Mouse (Mus musculus) Patski (cell line): ENCODE measurements around the gene Bmp5. TPM values are rescaled to one million over a fixed set of nuclear protein-coding genes. Genes with fewer than 3 reads are reported as not detected.
A peak's percentile ranks its signal among the peaks of the same experiment; 100 is the strongest.

Experiments used
- ATAC-seq: fragments of 100-300 bp; one replicate; pipeline ENCODE4 v1.8.0; 2021
- CTCF ChIA-PET: fragments of 350-600 bp; sonication (Branson Sonifier 250); formaldehyde crosslinking; loops from one replicate; lab custom pipeline; 2022; ENCODE audit warnings: inconsistent platforms; lab: Charles Lee
- POLR2A ChIA-PET: fragments of 350-600 bp; sonication (Branson Sonifier 250); formaldehyde crosslinking; loops from one replicate; lab custom pipeline; 2022; ENCODE audit warnings: antibody characterized with exemption, inconsistent platforms; lab: Charles Lee
- DNase-seq: peaks from one replicate; pipeline ENCODE4 v3.0.0-alpha.2; 2011; ENCODE audit warnings: low read depth, low spot score
- H3K27me3 ChIP-seq: fragments of 371-371 bp; one replicate; pipeline ENCODE4 v1.5.1; 2021
- CTCF ChIP-seq: fragments of 100-300 bp; IDR thresholded peaks from one replicate; pipeline ENCODE4 v1.5.1; 2021
- in situ Hi-C: fragments of 300-500 bp; cut with MboI; formaldehyde crosslinking; loops from 3 replicates; pipeline ENCODE4 v1.11.1; 2018; ENCODE audit warnings: low pct_unique_long_range_greater_than_20kb, mixed read lengths
- polyA plus RNA-seq: library from polyadenylated mRNA; unstranded; gene quantifications from one replicate; pipeline ENCODE4 v1.2.3, GENCODE M21; 2021

Gene Bmp5
- polyA plus RNA-seq, result not detected

- TF ChIP-seq CTCF, result no peak
- in situ Hi-C loops, result no loop called here
- CTCF ChIA-PET, result no interaction called here
- POLR2A ChIA-PET, result no interaction called here
- DNase-seq (no peak), ATAC-seq (no peak)
- H3K27me3 ChIP-seq, result peaks cover 3% of the 10 kb centered on the region
Measured at GRCm38 (mm10) chr9:75775129-75775845, at the start of gene Bmp5. Gene Bmp5, plus strand, starts transcription at chr9:75775364.

GRCm38 (mm10) chr9:75760075-75760474 lies 15.1 kb upstream of the Bmp5 start:
- in situ Hi-C loops, result loop anchor here (5.0 to 10.0 kb wide), 3 partner anchors 147 to 475 kb away; no protein-coding TSS in a partner anchor

GRCm38 (mm10) chr9:75761567-75761966 lies 13.6 kb upstream of the Bmp5 start:
- ATAC-seq (no peak), DNase-seq (no peak)
- CTCF ChIA-PET, result interaction anchor here (0.9 to 3.1 kb wide), 4 partner anchors 360 to 474 kb away, joined by 3 to 13 read pairs (median 4); no protein-coding TSS in a partner anchor
- no peak for TF ChIP-seq CTCF
- POLR2A ChIA-PET, result no interaction called here
- no peaks in the 10 kb centered on the region for H3K27me3 ChIP-seq
- in situ Hi-C loops, result loop anchor here (5.0 to 10.0 kb wide), 3 partner anchors 146 to 473 kb away; no protein-coding TSS in a partner anchor

More at GRCm38 (mm10) chr9:75760075-75760474, 15.1 kb upstream of the Bmp5 start:
- DNase-seq, result no peak
- CTCF ChIA-PET, result interaction anchor here (0.7 to 3.1 kb wide), 4 partner anchors 11 to 477 kb away, joined by 3 to 13 read pairs (median 4); no protein-coding TSS in a partner anchor
- POLR2A ChIA-PET, result no interaction called here
- ATAC-seq, result no peak
- H3K27me3 ChIP-seq, result no peaks in the 10 kb centered on the region
- peak; percentile 53 for TF ChIP-seq CTCF

- DNase-seq, result no peak
- ATAC-seq, result no peak
- no peaks in the 10 kb centered on the region for H3K27me3 ChIP-seq
- ChIA-PET CTCF (no interaction called here), POLR2A (no interaction called here)
- peak; percentile 58 for TF ChIP-seq CTCF
- in situ Hi-C loops, result loop anchor here (5.0 to 10.0 kb wide), 3 partner anchors 145 to 472 kb away; no protein-coding TSS in a partner anchor
Measured at GRCm38 (mm10) chr9:75762487-75762886, 12.7 kb upstream of the Bmp5 start.

GRCm38 (mm10) chr9:75764792-75765191 lies 10.4 kb upstream of the Bmp5 start:
- CTCF ChIA-PET, result no interaction called here
- H3K27me3 ChIP-seq, result no peaks in the 10 kb centered on the region
- in situ Hi-C loops, result loop anchor here (5.0 to 10.0 kb wide), 3 partner anchors 143 to 470 kb away; no protein-coding TSS in a partner anchor
- no peak for TF ChIP-seq CTCF
- no peak for ATAC-seq
- POLR2A ChIA-PET, result no interaction called here
- DNase-seq, result no peak

- CTCF ChIA-PET, result no interaction called here
- ATAC-seq (no peak), DNase-seq (no peak)
- in situ Hi-C loops, result loop anchor here (10.0 kb wide), 1 partner anchor 468 kb away; no protein-coding TSS in a partner anchor
- TF ChIP-seq CTCF, result no peak
- POLR2A ChIA-PET, result no interaction called here
- no peaks in the 10 kb centered on the region for H3K27me3 ChIP-seq
Measured at GRCm38 (mm10) chr9:75766521-75766920, 8.6 kb upstream of the Bmp5 start.

GRCm38 (mm10) chr9:75769042-75769441 lies 6.1 kb upstream of the Bmp5 start:
- no peak for ATAC-seq
- CTCF ChIA-PET, result no interaction called here
- TF ChIP-seq CTCF, result no peak
- POLR2A ChIA-PET, result no interaction called here
- no peaks in the 10 kb centered on the region for H3K27me3 ChIP-seq
- in situ Hi-C loops, result loop anchor here (10.0 kb wide), 1 partner anchor 466 kb away; no protein-coding TSS in a partner anchor
- no peak for DNase-seq

GRCm38 (mm10) chr9:75776153-75776552 lies 989 bp downstream of the Bmp5 start:
- ATAC-seq, result no peak
- no peak for TF ChIP-seq CTCF
- POLR2A ChIA-PET, result no interaction called here
- no peak for DNase-seq
- in situ Hi-C loops, result no loop called here
- H3K27me3 ChIP-seq, result peaks cover 3% of the 10 kb centered on the region
- CTCF ChIA-PET, result interaction anchor here (0.9 kb wide), 1 partner anchor 12 kb away, joined by 3 read pairs; no protein-coding TSS in a partner anchor

GRCm38 (mm10) chr9:75778762-75779346 lies 3.7 kb downstream of the Bmp5 start:
- ATAC-seq (no peak), DNase-seq (no peak)
- H3K27me3 ChIP-seq, result peaks cover 3% of the 10 kb centered on the region
- in situ Hi-C loops, result no loop called here
- POLR2A ChIA-PET, result no interaction called here
- CTCF ChIA-PET, result interaction anchor here (1.0 kb wide), 1 partner anchor 59 kb away, joined by 3 read pairs; no protein-coding TSS in a partner anchor
- no peak for TF ChIP-seq CTCF

GRCm38 (mm10) chr9:75780558-75781276 lies 5.6 kb downstream of the Bmp5 start:
- DNase-seq (no peak), ATAC-seq (no peak)
- CTCF ChIA-PET, result interaction anchor here (1.0 kb wide), 1 partner anchor 66 kb away, joined by 3 read pairs; no protein-coding TSS in a partner anchor
- H3K27me3 ChIP-seq, result peaks cover 3% of the 10 kb centered on the region
- no peak for TF ChIP-seq CTCF
- POLR2A ChIA-PET, result no interaction called here
- in situ Hi-C loops, result no loop called here
